Comparison of ENCODE assay signal across 26 mouse cellular contexts in genomic region chr15:73950931-73951330, GRCm38 (mm10).
"Had no signal": no experiment of that assay in that cellular context is flagged by ENCODE, and none has a peak within 500 bp of the region (broad histone marks: within the 10 kb centered on the region; RNA-seq: fewer than 3 reads in every experiment).

No protein-coding gene starts in this region.

- H3K9ac ChIP-seq: embryonic facial prominence, embryonic 12.5 days; embryonic facial prominence, embryonic 13.5 days; embryonic facial prominence, embryonic 15.5 days; forebrain, embryonic 12.5 days; forebrain, embryonic 13.5 days; forebrain, embryonic 15.5 days; forebrain, postnatal 0 days had no signal

- DNase-seq: cerebellum, adult 9-11 months; cerebellum, postnatal 10 days; cerebellum, postnatal 14 days; cerebellum, postnatal 25 days; cerebellum, postnatal 36 days; embryo, embryonic 11 days; forebrain, postnatal 0 days; gastrocnemius, postnatal 10 days; gastrocnemius, postnatal 14 days; gastrocnemius, postnatal 25 days; gastrocnemius, postnatal 36 days; heart, adult 11 months; heart, adult 18-20 months; heart, adult 2 months had no signal

- ATAC-seq: forebrain, embryonic 13.5 days; forebrain, embryonic 14.5 days; forebrain, embryonic 15.5 days; forebrain, embryonic 16.5 days; forebrain, postnatal 0 days had no signal

- H3K4me3 ChIP-seq: embryonic facial prominence, embryonic 10.5 days; embryonic facial prominence, embryonic 12.5 days; embryonic facial prominence, embryonic 13.5 days; embryonic facial prominence, embryonic 15.5 days; erythroblast, embryonic 14.5 days; forebrain, embryonic 10.5 days; forebrain, embryonic 12.5 days; forebrain, embryonic 13.5 days; forebrain, embryonic 15.5 days; heart, adult 2 months; heart, embryonic 10.5 days had no signal

- H3K36me3 ChIP-seq: embryonic facial prominence, embryonic 10.5 days; embryonic facial prominence, embryonic 12.5 days; embryonic facial prominence, embryonic 13.5 days; embryonic facial prominence, embryonic 15.5 days; forebrain, embryonic 10.5 days; forebrain, embryonic 12.5 days; forebrain, embryonic 15.5 days; heart, embryonic 10.5 days had no signal

- H3K27ac ChIP-seq: embryonic facial prominence, embryonic 10.5 days; embryonic facial prominence, embryonic 12.5 days; embryonic facial prominence, embryonic 13.5 days; embryonic facial prominence, embryonic 15.5 days; forebrain, embryonic 10.5 days; forebrain, embryonic 12.5 days; forebrain, embryonic 13.5 days; forebrain, embryonic 15.5 days; heart, adult 2 months; heart, embryonic 10.5 days had no signal

- H3K9me3 ChIP-seq: embryonic facial prominence, embryonic 10.5 days; embryonic facial prominence, embryonic 12.5 days; embryonic facial prominence, embryonic 13.5 days; embryonic facial prominence, embryonic 15.5 days; forebrain, embryonic 10.5 days; forebrain, embryonic 12.5 days; forebrain, embryonic 13.5 days; forebrain, embryonic 15.5 days; heart, embryonic 10.5 days had no signal

- H3K27me3 ChIP-seq: embryonic facial prominence, embryonic 12.5 days; embryonic facial prominence, embryonic 13.5 days; embryonic facial prominence, embryonic 15.5 days; forebrain, embryonic 12.5 days; forebrain, embryonic 13.5 days; forebrain, embryonic 15.5 days had no signal

- H3K4me2 ChIP-seq: embryonic facial prominence, embryonic 12.5 days; embryonic facial prominence, embryonic 13.5 days; embryonic facial prominence, embryonic 15.5 days; forebrain, embryonic 12.5 days; forebrain, embryonic 13.5 days; forebrain, embryonic 15.5 days had no signal

- H3K4me1 ChIP-seq: embryonic facial prominence, embryonic 10.5 days; embryonic facial prominence, embryonic 12.5 days; embryonic facial prominence, embryonic 13.5 days; embryonic facial prominence, embryonic 15.5 days; forebrain, embryonic 10.5 days; forebrain, embryonic 12.5 days; forebrain, embryonic 13.5 days; forebrain, embryonic 15.5 days; heart, embryonic 10.5 days had no signal
